Mouse (Mus musculus): Measurements from ENCODE around the gene Plk5. TPM values are rescaled to one million over a fixed set of nuclear protein-coding genes. Genes with fewer than 3 reads are reported as not detected.

Gene Plk5
- total RNA-seq, 2 experiments from 2014 or later, result 3.1 to 5.1 TPM

- peak in 1 of 2 experiments; percentile 67 for DNase-seq (ENCODE audit: extremely low spot score in 1 of 2, low spot score in 2 of 2)
- intact Hi-C loops (cut with DNase I), result loop anchor here (10.0 kb wide), 1 partner anchor 156 kb away; no protein-coding TSS in a partner anchor
Measured at GRCm38 (mm10) chr10:80348244-80348781, 7.9 kb upstream of the Plk5 start, which contains the start of gene Adamtsl5. Adamtsl5 (minus strand) TSS chr10:80348412.

- intact Hi-C loops (cut with DNase I), result loop anchor here (10.0 kb wide), 1 partner anchor 156 kb away; no protein-coding TSS in a partner anchor
- peak in 1 of 2 experiments; percentile 55 for DNase-seq (ENCODE audit: extremely low spot score in 1 of 2, low spot score in 2 of 2)
Measured at GRCm38 (mm10) chr10:80348981-80349380, 7.3 kb upstream of the Plk5 start.

- intact Hi-C loops (cut with DNase I), result no loop called here
- peak; percentile 50 to 85 for DNase-seq (ENCODE audit: extremely low spot score in 1 of 2, low spot score in 2 of 2)
Measured at GRCm38 (mm10) chr10:80350292-80350691, 6.0 kb upstream of the Plk5 start.

GRCm38 (mm10) chr10:80351896-80352295, 4.4 kb upstream of the Plk5 start:
- intact Hi-C loops (cut with DNase I), result no loop called here
- no peak for DNase-seq (ENCODE audit: extremely low spot score in 1 of 2, low spot score in 2 of 2)

GRCm38 (mm10) chr10:80352727-80353126, 3.5 kb upstream of the Plk5 start:
- intact Hi-C loops (cut with DNase I), result no loop called here

GRCm38 (mm10) chr10:80355431-80355830, 828 bp upstream of the Plk5 start:
- intact Hi-C loops (cut with DNase I), result no loop called here
- no peak for DNase-seq (ENCODE audit: extremely low spot score in 1 of 2, low spot score in 2 of 2)

More at GRCm38 (mm10) chr10:80352727-80353126, 3.5 kb upstream of the Plk5 start:
- DNase-seq (ENCODE audit: extremely low spot score in 1 of 2, low spot score in 2 of 2), result no peak

- DNase-seq (ENCODE audit: extremely low spot score in 1 of 2, low spot score in 2 of 2), result no peak
- intact Hi-C loops (cut with DNase I), result loop anchor here (2.0 kb wide), 1 partner anchor 16 kb away; no protein-coding TSS in a partner anchor
Measured at GRCm38 (mm10) chr10:80356737-80357136, 478 bp downstream of the Plk5 start.

- intact Hi-C loops (cut with DNase I), result loop anchor here (2.0 kb wide), 1 partner anchor 15 kb away; no protein-coding TSS in a partner anchor
- no peak for DNase-seq (ENCODE audit: extremely low spot score in 1 of 2, low spot score in 2 of 2)
Measured at GRCm38 (mm10) chr10:80357336-80357735, 1.1 kb downstream of the Plk5 start.

- DNase-seq (ENCODE audit: extremely low spot score in 1 of 2, low spot score in 2 of 2), result peak in 1 of 2 experiments; percentile 59
- intact Hi-C loops (cut with DNase I), result loop anchor here (2.0 kb wide), 1 partner anchor 15 kb away; no protein-coding TSS in a partner anchor
Measured at GRCm38 (mm10) chr10:80357994-80358639, 1.9 kb downstream of the Plk5 start.

GRCm38 (mm10) chr10:80363734-80364133, 7.5 kb downstream of the Plk5 start:
- intact Hi-C loops (cut with DNase I), result no loop called here
- no peak for DNase-seq (ENCODE audit: extremely low spot score in 1 of 2, low spot score in 2 of 2)

GRCm38 (mm10) chr10:80365736-80366135, 9.5 kb downstream of the Plk5 start:
- DNase-seq (ENCODE audit: extremely low spot score in 1 of 2, low spot score in 2 of 2), result no peak
- intact Hi-C loops (cut with DNase I), result no loop called here

GRCm38 (mm10) chr10:80367954-80368353, 11.7 kb downstream of the Plk5 start:
- no peak for DNase-seq (ENCODE audit: extremely low spot score in 1 of 2, low spot score in 2 of 2)
- intact Hi-C loops (cut with DNase I), result no loop called here

GRCm38 (mm10) chr10:80368392-80368791, 12.1 kb downstream of the Plk5 start:
- no peak for DNase-seq (ENCODE audit: extremely low spot score in 1 of 2, low spot score in 2 of 2)
- intact Hi-C loops (cut with DNase I), result no loop called here

GRCm38 (mm10) chr10:80369995-80370747, 13.9 kb downstream of the Plk5 start:
- DNase-seq (ENCODE audit: extremely low spot score in 1 of 2, low spot score in 2 of 2), result no peak

GRCm38 (mm10) chr10:80371411-80371966, 15.2 kb downstream of the Plk5 start:
- intact Hi-C loops (cut with DNase I), result loop anchor here (10.0 kb wide), 1 partner anchor 133 kb away; no protein-coding TSS in a partner anchor
- DNase-seq (ENCODE audit: extremely low spot score in 1 of 2, low spot score in 2 of 2), result peak; percentile 68 to 71

More at GRCm38 (mm10) chr10:80369995-80370747, 13.9 kb downstream of the Plk5 start:
- intact Hi-C loops (cut with DNase I), result loop anchor here (10.0 kb wide), 1 partner anchor 135 kb away; no protein-coding TSS in a partner anchor

GRCm38 (mm10) chr10:80371983-80372382, 15.7 kb downstream of the Plk5 start:
- intact Hi-C loops (cut with DNase I), result loop anchor here (2.0 to 10.0 kb wide), 2 partner anchors 15 to 133 kb away; partner anchors contain the start of gene Plk5
- no peak for DNase-seq (ENCODE audit: extremely low spot score in 1 of 2, low spot score in 2 of 2)

GRCm38 (mm10) chr10:80372706-80373105, 16.4 kb downstream of the Plk5 start:
- intact Hi-C loops (cut with DNase I), result loop anchor here (2.0 to 10.0 kb wide), 2 partner anchors 16 to 132 kb away; partner anchors contain the start of gene Plk5
- DNase-seq (ENCODE audit: extremely low spot score in 1 of 2, low spot score in 2 of 2), result no peak

- intact Hi-C loops (cut with DNase I), result loop anchor here (2.0 to 10.0 kb wide), 2 partner anchors 33 to 131 kb away; no protein-coding TSS in a partner anchor
- DNase-seq (ENCODE audit: extremely low spot score in 1 of 2, low spot score in 2 of 2), result peak; percentile 68 to 79
Measured at GRCm38 (mm10) chr10:80374063-80374462, 17.8 kb downstream of the Plk5 start.

- intact Hi-C loops (cut with DNase I), result loop anchor here (10.0 kb wide), 1 partner anchor 129 kb away; no protein-coding TSS in a partner anchor
- peak; percentile 91 to 95 for DNase-seq (ENCODE audit: extremely low spot score in 1 of 2, low spot score in 2 of 2)
Measured at GRCm38 (mm10) chr10:80376160-80376559, 19.9 kb downstream of the Plk5 start.
